Mouse (Mus musculus): ENCODE measurements around the gene Aadat. TPM values are rescaled to one million over a fixed set of nuclear protein-coding genes. Genes with fewer than 3 reads are reported as not detected.

Aadat gene
- polyA plus RNA-seq (2015; fragmentation: Nextera tagmentation; extraction: Ambion mirVana): 0.17 and 0.22 TPM in 2 replicates

DNA sequence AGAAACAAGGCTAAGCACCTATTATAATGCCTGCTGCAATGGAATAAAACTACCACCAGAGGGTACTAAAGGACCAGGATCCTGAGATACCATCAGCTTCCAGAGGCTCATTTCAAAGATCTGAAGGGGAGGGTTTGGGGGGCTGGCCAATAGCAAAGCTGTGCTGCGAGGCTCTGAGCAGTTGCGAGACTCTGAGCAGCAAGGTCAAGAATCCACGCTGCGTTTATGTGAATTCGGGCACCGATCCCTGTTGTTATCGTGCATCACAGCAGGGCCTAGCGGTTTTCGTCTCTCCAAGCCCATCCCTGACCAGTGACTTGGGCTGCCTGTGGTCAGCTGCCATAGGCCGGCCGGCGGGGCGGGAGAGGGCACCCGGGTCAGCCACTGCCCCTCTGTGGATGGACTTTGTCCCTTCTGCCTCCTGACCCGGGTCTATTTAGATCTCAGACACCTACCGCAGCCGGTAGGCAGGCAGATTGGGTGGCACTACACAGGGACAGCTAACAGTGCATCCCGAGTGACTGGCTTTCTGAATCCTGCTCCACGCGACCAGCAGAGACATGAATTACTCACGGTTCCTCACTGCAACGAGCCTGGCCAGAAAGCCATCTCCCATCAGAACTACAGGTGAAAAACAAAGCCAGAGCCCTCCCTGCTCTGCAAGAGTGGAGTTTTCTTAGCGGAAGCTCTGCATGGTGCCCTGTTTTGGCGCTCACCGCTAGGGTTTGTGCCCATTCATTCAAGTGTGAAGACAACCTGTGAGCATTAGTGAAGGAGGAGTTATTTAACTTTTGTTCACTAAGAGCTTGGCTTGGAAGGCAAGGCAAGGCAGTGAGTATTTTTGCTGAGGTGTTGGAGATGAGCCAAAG is at the start of gene Aadat:
Aadat (plus strand) TSS at position 280 of the 869 bp plus-strand sequence.

DNA sequence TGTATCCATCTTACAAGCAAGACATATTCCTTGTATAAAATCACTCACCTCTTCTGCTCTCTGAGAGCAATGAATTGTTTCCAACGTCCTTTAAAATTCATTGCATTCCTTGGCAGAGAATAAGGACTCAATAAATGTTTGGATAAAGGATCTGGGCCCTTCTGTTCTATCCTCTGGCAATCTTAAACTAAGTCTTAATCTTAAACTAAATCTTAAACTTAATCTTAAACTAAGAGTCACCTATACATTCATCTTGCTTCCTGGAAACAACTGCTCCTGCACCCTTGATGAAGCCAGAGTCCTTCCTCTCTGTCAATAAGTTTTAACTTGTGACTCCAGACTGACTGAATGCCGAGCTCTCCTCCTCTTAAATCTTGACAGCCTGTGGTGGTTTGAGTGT is 2.6 kb upstream of the Aadat start, which contains the start of gene Gm10283:
Gm10283 (minus strand) TSS at position 101 of the 400 bp plus-strand sequence.

Other genes with a start within 250 kb of the Aadat start
- gene Gm10283, start 2.7 kb upstream of the Aadat start, polyA plus RNA-seq (2015; fragmentation: Nextera tagmentation; extraction: Ambion mirVana): not detected in 2 replicates
- 2.9 and 3.2 TPM in 2 replicates for gene Mfap3l, start 126.9 kb downstream of the Aadat start, polyA plus RNA-seq (2015; fragmentation: Nextera tagmentation; extraction: Ambion mirVana)